Mouse (Mus musculus): ENCODE measurements around the gene Srek1. TPM values are rescaled to one million over a fixed set of nuclear protein-coding genes. Genes with fewer than 3 reads are reported as not detected.

Srek1 gene
- total RNA-seq, 2 experiments from 2014 or later: 34.1 to 34.2 TPM

DNA sequence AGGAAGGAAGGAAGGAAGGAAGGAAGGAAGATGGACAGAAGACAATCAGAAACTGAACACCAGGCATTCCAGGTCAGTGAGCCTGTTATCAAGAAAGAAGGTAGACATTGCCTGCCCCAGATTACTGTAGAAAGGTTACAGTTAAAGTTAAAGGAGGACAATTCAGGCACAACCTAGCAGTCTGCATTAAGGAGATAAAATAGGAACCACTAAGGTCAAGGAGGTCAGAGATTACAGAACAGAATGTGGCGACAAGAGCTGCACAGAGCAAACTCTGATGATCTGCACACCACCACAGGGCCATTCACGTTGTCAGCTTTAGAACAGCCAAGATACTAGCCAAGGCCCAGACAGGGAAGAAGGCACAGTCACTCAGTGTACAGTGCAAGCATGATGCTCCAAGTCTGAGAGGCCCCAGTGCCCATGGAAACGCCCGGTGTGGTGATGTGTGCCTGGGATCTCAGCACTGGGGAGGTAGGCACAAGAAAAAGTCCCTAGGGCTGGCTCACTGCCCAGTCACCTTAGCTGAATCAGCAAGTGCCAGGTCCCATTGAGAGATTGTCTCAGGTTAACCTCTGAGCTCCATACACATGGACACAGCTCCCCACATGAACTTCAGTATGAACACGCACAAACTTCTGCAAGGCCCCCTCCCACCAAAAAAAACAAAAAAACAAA is 38.9 kb downstream of the Srek1 start:
- DNase-seq: no peak
- intact Hi-C loops (cut with DNase I): no loop called here

DNA sequence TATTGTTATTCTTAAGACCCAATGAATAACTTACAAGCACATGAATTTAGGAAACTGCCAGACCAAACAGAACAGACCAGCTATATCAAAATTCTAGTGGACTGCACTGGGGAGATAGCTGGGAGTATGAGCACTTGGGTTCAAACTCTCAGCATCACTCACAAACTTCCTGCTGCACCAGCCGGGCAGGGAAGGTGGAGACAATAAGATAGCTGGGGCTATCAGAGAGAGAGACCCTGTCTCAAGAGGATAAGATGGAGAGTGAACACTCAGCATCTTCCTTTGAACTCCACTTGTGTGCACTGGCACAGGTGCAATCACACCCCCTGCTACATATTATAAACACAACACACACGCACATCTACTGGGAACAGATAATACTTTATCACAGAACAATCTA is 47.5 kb downstream of the Srek1 start:
- intact Hi-C loops (cut with DNase I): no loop called here
- no peak for DNase-seq

DNA sequence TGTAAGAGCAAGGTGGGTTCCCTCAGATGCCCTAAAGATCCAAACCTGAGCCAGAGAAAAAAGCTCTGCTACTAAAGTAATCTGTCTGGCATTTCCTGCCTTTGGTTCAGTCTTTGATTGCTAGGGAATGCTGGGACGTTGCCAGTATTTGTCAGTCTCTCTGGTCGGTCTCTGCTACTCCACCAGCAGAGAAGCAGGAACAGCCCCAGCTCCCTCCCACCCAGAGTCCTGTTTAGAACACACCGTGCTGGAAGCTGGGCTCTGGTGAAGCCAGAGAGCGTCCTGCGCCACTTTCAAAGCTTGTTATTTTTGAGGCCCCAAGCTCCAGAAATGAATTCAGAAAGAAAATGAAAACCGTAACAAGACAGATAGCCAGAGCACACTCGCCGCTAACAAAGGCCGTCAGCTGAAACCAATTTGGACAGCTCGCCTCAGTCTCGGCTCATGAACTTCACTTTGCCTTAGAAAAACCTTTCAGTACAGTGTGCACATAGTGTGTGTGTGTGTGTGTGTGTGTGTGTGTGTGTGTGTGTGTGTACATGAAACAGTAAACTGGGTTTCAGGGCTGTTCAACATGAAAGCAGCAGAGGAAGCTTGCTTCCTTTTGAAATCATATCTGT is 62.9 kb downstream of the Srek1 start:
- intact Hi-C loops (cut with DNase I): loop anchor here (1.0 kb wide), 1 partner anchor 11 kb away; no protein-coding TSS in a partner anchor
- DNase-seq: peak; percentile 67 to 73

DNA sequence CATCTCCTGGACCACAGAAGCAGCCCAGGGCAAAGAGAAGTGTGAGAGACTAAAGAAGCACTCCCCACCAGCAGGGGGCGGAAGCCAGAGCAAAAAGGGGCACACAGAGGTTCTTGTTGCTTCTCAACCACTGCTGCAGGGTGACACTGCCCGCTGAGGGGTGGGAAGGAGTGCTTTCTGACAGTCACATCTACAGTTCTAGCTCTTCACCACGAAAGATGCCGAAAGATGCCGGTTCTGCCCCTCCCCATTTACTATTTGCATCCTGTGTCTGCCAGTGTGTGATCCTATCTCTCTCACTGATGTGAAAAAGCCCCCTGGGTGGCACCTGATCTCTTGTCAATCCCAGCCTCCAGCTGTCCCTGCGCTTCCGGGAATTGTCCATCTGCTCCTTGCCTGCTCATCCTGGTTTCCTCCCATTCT is 64.0 kb downstream of the Srek1 start:
- DNase-seq: peak; percentile 14 to 40
- intact Hi-C loops (cut with DNase I): no loop called here

DNA sequence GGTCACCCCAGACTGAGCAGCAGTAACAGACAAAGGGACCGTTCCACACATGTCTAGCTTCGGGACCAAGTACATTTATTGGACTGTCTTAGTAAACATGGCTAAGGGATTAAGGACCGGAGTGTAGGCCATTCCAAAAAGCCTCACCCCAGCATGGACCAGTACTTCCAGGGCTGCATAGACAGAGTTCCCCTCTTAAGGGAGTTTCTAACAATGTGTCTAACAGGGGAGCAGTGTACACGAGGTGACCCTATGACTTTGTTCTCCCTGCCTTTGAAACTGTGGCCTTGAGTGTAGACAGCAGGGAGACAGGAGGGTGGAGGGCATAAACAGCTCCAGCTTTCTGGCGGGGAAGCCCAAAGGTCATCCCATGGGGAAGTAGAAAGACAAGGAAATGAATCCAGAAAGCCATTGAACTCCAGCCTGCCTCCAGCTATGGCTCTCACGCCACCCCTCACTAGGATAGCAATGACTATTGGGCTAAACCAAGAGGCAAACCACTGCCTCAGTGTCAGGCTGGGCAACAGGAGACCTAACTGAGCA is 68.9 kb downstream of the Srek1 start:
- DNase-seq: no peak
- intact Hi-C loops (cut with DNase I): loop anchor here (10.0 kb wide), 1 partner anchor 379 kb away; no protein-coding TSS in a partner anchor

DNA sequence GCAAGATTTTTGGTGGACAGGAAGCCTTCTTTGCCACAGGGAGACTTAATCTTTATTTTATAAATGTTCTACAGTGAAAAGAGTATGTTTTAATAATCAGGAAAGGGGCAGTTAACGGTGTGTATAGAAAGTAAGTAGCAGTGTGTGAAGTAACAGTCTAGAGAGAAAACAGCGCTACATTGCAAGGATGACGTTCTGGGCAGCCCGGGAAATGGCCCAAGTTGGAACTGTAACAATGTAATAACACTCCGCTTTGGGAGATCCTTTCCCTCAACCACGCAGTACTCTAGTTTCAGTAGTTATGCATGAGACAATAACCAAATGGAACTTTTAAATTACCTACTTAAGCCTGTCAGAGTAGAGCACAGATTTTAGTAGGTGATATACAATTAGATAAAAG is 70.6 kb downstream of the Srek1 start:
- peak; percentile 27 to 36 for DNase-seq
- intact Hi-C loops (cut with DNase I): loop anchor here (1.0 to 10.0 kb wide), 4 partner anchors 48 to 381 kb away; no protein-coding TSS in a partner anchor

DNA sequence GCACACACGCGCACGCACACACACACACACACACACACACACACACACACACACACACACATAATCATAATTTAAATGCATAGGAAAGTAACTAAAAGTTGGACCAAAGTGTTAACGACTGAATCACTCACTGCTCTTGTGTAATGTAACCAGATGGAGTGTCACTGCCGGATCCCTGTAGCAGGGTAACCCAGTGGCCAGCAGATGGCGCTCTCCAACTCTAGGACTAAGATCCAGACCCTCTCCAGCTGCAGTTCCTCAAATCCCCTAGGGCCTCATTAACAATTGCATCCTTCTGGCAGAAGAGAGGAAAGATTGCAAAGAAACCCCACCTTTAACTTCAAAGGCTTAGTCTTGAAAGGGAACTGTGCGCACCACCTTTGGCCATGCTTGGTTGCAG is 71.0 kb downstream of the Srek1 start:
- peak; percentile 81 to 90 for DNase-seq
- intact Hi-C loops (cut with DNase I): loop anchor here (1.0 to 10.0 kb wide), 4 partner anchors 49 to 381 kb away; no protein-coding TSS in a partner anchor

DNA sequence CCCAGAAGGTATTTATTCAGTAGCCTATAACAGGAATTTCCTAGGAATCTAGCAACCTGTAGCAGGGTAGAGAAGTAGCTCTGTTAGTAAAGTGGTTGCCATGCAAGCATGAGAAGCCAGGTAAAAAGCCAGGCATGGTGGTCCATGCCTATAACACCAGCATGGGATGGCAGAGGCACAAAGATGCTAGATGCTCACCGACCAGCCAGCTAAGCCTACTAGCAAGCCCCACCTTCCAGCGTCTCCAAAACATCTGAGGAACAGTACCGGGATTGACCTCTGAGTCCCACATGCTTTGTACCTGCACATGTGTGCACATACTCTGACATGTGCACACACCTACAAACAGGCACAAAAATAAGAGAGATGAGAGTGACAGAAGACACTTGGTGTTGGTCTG is 72.1 kb downstream of the Srek1 start:
- DNase-seq: no peak
- intact Hi-C loops (cut with DNase I): loop anchor here (5.0 to 10.0 kb wide), 3 partner anchors 50 to 383 kb away; no protein-coding TSS in a partner anchor

DNA sequence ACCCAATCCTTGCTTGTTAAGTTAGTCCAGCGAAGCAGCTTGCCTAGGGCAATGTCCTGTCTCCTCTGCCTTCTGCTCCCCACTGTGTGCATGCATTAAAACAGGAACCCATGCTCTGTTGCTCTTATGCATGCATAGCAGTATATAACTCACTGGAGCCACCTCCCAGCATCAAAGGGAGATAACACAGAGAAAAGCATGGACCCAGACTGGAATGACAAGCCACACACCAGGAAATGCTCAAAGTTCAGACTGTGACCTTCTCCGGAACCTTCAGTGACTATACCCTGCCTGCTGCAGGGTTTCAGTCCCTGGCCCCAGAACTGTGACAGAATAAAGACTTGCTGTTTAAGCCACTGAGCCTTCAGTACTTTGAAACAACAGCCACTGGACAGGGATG is 73.7 kb downstream of the Srek1 start:
- DNase-seq: no peak
- intact Hi-C loops (cut with DNase I): loop anchor here (5.0 to 10.0 kb wide), 3 partner anchors 52 to 384 kb away; no protein-coding TSS in a partner anchor

DNA sequence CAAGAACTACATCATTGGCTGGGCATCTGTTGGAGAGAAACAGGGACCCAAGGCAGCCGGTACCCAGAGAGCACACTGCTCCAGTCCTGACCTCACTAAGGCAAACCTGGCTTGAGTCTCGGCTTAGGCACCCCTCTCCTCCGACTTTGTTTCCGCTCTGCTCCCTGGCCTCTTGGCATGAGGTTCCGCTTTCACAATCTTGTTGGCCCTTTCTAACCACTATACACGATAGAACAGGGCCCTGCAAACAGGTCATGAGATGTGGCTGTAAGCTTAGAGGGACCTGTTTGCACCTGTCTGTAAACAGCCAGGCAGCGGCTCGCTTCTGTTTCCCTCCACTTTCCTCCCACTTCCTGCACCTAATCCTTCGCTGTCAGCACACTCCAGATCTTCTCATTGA is 76.4 kb downstream of the Srek1 start:
- DNase-seq: no peak
- intact Hi-C loops (cut with DNase I): loop anchor here (2.0 kb wide), 1 partner anchor 525 kb away; no protein-coding TSS in a partner anchor

DNA sequence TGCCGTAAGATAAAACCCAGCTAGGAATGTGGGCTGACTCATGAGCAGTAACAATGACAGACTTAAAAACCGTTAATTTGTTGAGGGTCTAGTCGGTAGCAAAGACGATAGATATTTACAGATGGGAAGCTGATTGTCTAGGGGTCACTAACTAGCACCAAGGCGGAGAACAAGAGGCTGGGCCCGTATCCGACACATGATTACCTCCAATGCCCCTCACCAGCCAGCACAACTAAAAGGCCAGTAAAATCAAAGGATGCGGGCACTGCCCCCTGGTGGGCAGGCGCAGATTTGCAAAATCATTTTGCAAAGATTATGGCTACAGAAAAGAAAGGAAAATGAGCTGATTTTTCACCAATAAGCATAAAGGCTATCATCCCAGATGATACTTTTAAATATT is 78.2 kb downstream of the Srek1 start:
- intact Hi-C loops (cut with DNase I): loop anchor here (2.0 kb wide), 1 partner anchor 523 kb away; no protein-coding TSS in a partner anchor
- peak; percentile 39 to 66 for DNase-seq

DNA sequence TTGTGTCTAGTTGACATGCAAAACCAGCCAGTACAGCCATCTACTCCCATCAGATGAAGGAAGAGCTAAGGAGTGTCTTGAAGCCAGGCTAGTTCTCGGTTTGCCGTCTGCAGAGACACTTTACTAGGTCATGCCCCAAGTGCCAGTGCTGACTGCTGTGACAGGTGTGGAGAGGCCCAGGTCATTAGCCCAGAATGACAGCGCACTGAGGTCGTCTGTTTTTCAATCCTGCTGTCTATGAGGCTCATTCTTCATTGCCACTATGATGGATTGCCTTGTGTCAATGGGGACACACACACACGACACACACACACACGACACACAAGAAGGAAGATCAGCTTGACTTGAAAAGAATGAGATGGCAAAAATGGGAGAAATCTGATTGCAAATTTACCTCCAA is 79.0 kb downstream of the Srek1 start:
- intact Hi-C loops (cut with DNase I): no loop called here
- DNase-seq: no peak

Other genes starting within 250 kb of the Srek1 start
- gene Erbin, start 145.9 kb upstream of the Srek1 start, total RNA-seq (2021): 10 to 100 TPM; 71.2 to 73.8 TPM

Measured in heart, postnatal 10 days (tissue).